Mouse (Mus musculus) limb, embryonic 11.5 days (tissue): ENCODE results near the gene Siva1. TPM values are rescaled to one million over a fixed set of nuclear protein-coding genes. Genes with fewer than 3 reads are reported as not detected.

ENCODE experiments used
- ATAC-seq: fragments of 200-750 bp; cut with Nextera tagmentation; 2 replicates; pipeline ENCODE4 v1.8.0; 2017; ENCODE audit warnings: low read depth; ENCODE audit not compliant: insufficient number of reproducible peaks, low FRiP score, low TSS enrichment
- DNase-seq: peaks from one replicate; pipeline ENCODE4 v3.0.0-alpha.2; 2015; ENCODE audit warnings: low spot score
- H3K27ac ChIP-seq: fragments of 300-500 bp; sonication (generic); replicated peaks from 2 replicates; pipeline ENCODE4 v1.5.1; 2014; ENCODE audit warnings: low read depth, mild to moderate bottlenecking, low read length
- H3K27me3 ChIP-seq: fragments of 300-500 bp; sonication (generic); 2 replicates; pipeline ENCODE4 v1.6.1; 2014; ENCODE audit warnings: mild to moderate bottlenecking, low read length, mixed read lengths; ENCODE audit not compliant: control insufficient read depth, insufficient read depth
- H3K36me3 ChIP-seq: fragments of 300-500 bp; sonication (generic); 2 replicates; pipeline ENCODE4 v1.6.1; 2014; ENCODE audit warnings: mild to moderate bottlenecking, low read length, moderate library complexity, mixed read lengths; ENCODE audit not compliant: control insufficient read depth, insufficient read depth
- H3K4me1 ChIP-seq: fragments of 300-500 bp; sonication (generic); 2 replicates; pipeline ENCODE4 v1.6.1; 2014; ENCODE audit warnings: low read length, mixed read lengths; ENCODE audit not compliant: control insufficient read depth, insufficient read depth
- H3K4me2 ChIP-seq: fragments of 300-500 bp; sonication (generic); 2 replicates; pipeline ENCODE4 v1.6.1; 2014; ENCODE audit warnings: low read depth, mild to moderate bottlenecking, moderate library complexity; ENCODE audit not compliant: severe bottlenecking
- H3K4me3 ChIP-seq: fragments of 300-500 bp; sonication (generic); 2 replicates; pipeline ENCODE4 v1.5.1; 2014; ENCODE audit warnings: low read depth, low read length
- H3K9ac ChIP-seq: fragments of 300-500 bp; sonication (generic); 2 replicates; pipeline ENCODE4 v1.6.1; 2014; ENCODE audit warnings: mild to moderate bottlenecking, low read length
- H3K9me3 ChIP-seq: fragments of 300-500 bp; sonication (generic); 2 replicates; pipeline ENCODE4 v1.6.1; 2016; ENCODE audit warnings: low read length; ENCODE audit not compliant: control insufficient read depth
- WGBS: fragments of 180-500 bp; shearing (Covaris S2); extraction: QIAGEN DNeasy Blood & Tissue Kit; methylation state at CpG from one replicate; pipeline ENCODE4 v1.1.7; 2014; 5-methylcytosine and 5-hydroxymethylcytosine counted together
- polyA plus RNA-seq: library from polyadenylated mRNA; unstranded; fragments of >200 nt; fragmentation: Nextera tagmentation; extraction: Ambion mirVana; gene quantifications from 2 replicates; pipeline ENCODE4 v1.2.1, GENCODE M21; 2014

Gene Siva1
- polyA plus RNA-seq, 1 experiment from 2014 or later: 294 TPM

- Histone ChIP-seq H3K27me3 (peaks cover 11% of the 10 kb centered on the region), H3K9me3 (no peaks in the 10 kb centered on the region), H3K36me3 (peaks cover 14% of the 10 kb centered on the region), H3K4me1 (peaks cover 32% of the 10 kb centered on the region), H3K4me2 (peak overlapping the region; percentile 88), H3K4me3 (peak overlapping the region; percentile 92), H3K9ac (peak overlapping the region; percentile 99), H3K27ac (peak overlapping the region; percentile 85)
- DNase-seq (peak; percentile 60), ATAC-seq (0 out of 2 replicates have a peak, but pooled peaks have one; percentile 18)
- WGBS: under 1% methylated on average over 68 of the region's 68 CpGs
Observed at GRCm38 (mm10) chr12:112673576-112674091, 29.2 kb downstream of the Siva1 start.

DNA sequence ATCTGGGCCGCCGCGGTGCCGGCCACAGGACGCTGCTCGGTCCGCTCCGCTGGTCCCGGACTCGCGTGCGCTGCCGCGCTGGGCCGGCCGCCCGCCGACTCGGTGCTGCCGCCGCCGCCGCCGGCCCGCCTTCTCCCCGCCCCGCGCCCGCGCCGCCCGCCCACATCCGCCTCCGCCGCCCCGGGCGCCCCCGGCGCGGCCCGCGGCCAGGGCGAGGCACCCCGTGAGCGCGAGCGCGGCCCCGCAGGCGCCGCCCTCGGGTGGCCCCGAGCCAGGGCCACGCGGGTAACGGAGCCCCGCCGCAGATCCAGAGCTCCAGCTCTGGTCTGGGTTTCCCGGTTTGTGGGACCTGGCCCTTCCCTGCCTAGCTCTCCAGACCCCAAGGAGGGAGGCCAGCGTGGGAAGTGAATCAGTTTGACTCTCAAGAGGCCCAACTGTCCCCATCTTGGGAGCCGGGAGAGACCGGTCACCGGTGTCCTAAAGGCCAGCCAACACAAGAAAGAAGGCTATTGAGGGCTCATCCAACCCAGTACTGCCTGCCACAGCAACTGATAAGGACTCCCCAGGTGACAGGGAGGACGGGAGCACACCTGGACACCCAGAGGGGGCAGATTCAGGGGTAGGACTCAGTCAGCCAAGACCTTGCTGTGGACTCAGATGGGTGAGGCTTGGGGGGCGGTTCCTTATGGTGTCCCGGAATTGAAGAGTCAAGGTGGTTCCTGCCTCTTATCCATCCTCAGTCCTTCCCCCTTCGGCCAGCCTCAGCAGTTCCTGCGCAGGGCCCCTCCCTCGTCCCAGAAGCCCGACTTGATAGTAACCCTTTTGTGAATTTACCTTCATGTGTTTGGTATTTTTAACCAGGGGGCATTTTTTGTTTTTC, 29.9 kb downstream of the Siva1 start, which contains the start of gene Akt1:
Akt1 (minus strand) TSS at position 753 of the 880 bp plus-strand sequence.
- Histone ChIP-seq H3K27me3 (peaks cover 17% of the 10 kb centered on the region), H3K4me1 (peaks cover 34% of the 10 kb centered on the region)
- under 1% methylated on average over 50 of the region's 70 CpGs for WGBS

GRCm38 (mm10) chr12:112675245-112676035, 31.0 kb downstream of the Siva1 start:
- H3K27ac ChIP-seq: peak overlapping the region; percentile 85
- no peaks in the 10 kb centered on the region for H3K9me3 ChIP-seq
- ATAC-seq (0 out of 2 replicates have a peak, but pooled peaks have one; percentile 3), DNase-seq (peak; percentile 89)
- WGBS: 15% methylated on average over 18 of the region's 18 CpGs
- H3K9ac ChIP-seq: peak overlapping the region; percentile 99; the same call in 1 of the 2 replicates
- H3K4me3 ChIP-seq: peak overlapping the region; percentile 92
- peaks cover 28% of the 10 kb centered on the region for H3K27me3 ChIP-seq
- H3K4me2 ChIP-seq: peak overlapping the region; percentile 88
- H3K36me3 ChIP-seq: peaks cover 2% of the 10 kb centered on the region; the same call in 1 of the 2 replicates
- H3K4me1 ChIP-seq: peaks cover 36% of the 10 kb centered on the region

More for the DNA sequence above, 29.9 kb downstream of the Siva1 start, which contains the start of gene Akt1:
- ATAC-seq: 0 out of 2 replicates have a peak, but pooled peaks have one; percentile 8
- peaks cover 10% of the 10 kb centered on the region for H3K36me3 ChIP-seq
- H3K4me3 ChIP-seq: peak within 1 kb of the TSS; percentile 92
- H3K9me3 ChIP-seq: no peaks in the 10 kb centered on the region
- H3K27ac ChIP-seq: peak within 1 kb of the TSS; percentile 85
- H3K4me2 ChIP-seq: peak within 1 kb of the TSS; percentile 88
- H3K9ac ChIP-seq: peak within 1 kb of the TSS; percentile 99
- peak; percentile 71 for DNase-seq

DNA sequence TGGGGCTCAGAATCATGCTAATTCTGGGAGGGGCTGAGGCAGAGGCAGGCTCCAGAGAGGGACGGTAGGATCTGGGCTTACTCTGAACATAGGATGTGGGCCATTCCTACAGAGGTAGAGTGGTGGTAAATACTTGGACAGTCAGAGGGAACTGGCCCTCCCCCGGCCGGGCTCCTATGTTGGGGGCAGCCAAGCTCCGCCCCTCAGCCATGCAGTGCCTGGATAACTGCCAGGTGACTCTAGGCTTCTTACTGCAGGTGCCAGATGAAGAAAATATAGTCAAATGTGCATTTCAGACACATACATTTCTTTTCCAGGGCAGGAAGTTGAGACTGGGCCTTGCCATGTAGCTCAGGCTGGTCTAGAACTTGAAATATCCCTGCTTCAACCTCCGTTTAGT, 32.6 kb downstream of the Siva1 start:
- no peak overlapping the region for H3K9ac ChIP-seq
- peaks cover 23% of the 10 kb centered on the region for H3K4me1 ChIP-seq
- H3K4me2 ChIP-seq: no peak overlapping the region
- no peaks in the 10 kb centered on the region for H3K36me3 ChIP-seq
- no peak overlapping the region for H3K4me3 ChIP-seq
- DNase-seq (no peak), ATAC-seq (no peak)
- no peaks in the 10 kb centered on the region for H3K9me3 ChIP-seq
- no peak overlapping the region for H3K27ac ChIP-seq
- 60% methylated on average over 5 of the region's 5 CpGs for WGBS
- peaks cover 41% of the 10 kb centered on the region for H3K27me3 ChIP-seq

DNA sequence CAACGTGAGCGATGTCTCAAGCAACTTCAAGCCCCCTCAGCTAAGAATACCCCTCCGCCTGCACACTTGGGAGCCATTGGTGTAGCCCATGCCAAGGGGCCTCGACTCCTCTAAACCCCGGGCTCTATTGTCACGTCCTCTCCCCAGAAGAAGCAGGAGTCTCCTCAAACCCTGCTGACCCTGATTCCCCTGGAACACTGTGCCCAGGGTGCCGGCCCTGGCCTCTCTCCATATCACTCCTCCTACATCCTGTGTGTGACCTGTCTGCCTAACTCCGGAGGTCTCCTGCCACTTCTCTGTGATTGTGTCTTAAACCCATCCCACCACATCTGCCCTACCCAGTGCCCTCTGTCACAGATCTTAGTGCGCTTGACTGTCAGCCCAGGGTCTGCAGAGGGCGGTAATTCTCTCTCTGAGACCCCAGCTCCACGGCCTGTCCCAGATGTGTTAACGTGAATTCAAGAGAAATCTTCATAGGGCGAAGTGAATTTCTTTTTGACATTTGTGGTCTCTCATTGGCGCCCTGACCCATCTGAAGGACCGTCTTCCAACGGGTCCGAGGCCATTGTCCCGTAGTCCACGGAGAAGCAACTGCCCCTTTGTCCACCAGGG, 33.6 kb downstream of the Siva1 start:
- H3K4me3 ChIP-seq: peak overlapping the region; percentile 63
- peaks cover 13% of the 10 kb centered on the region for H3K4me1 ChIP-seq
- peaks cover 41% of the 10 kb centered on the region for H3K27me3 ChIP-seq
- 19% methylated on average over 19 of the region's 19 CpGs for WGBS
- no peak for ATAC-seq
- no peaks in the 10 kb centered on the region for H3K9me3 ChIP-seq
- H3K4me2 ChIP-seq: peak overlapping the region; percentile 95
- H3K9ac ChIP-seq: peak overlapping the region; percentile 65
- no peaks in the 10 kb centered on the region for H3K36me3 ChIP-seq
- H3K27ac ChIP-seq: no peak overlapping the region
- DNase-seq: no peak

DNA sequence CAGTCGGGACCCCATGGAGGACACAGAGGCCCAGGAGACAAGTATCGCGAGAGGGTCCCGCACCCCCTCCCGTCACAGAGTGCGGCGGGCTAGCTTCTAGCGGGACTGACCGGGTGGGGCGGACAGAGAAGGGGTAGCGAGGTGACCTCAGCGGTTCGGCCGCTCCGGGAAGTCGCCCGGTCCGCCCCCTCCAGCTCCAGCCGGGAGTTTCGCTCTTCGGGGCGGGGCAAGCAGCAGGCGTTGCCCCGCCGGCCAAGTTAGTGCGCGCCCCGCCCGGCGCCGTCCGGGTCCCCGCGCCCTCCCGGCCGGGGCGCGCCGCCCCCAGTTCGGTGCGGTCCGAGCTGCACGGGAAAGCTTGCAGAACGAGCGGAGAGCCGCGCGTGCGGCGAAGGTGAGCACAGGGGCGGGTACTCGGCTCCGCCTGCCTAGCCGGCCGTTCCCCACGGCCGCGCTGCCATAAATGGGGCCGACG, 34.1 kb downstream of the Siva1 start, which contains the start of gene Zbtb42:
Zbtb42 (plus strand) TSS at position 274 of the 472 bp plus-strand sequence.
- DNase-seq (peak; percentile 83), ATAC-seq (no peak)
- Histone ChIP-seq H3K4me3 (peak within 1 kb of the TSS; percentile 63), H3K4me1 (peaks cover 12% of the 10 kb centered on the region), H3K9ac (peak within 1 kb of the TSS; percentile 65), H3K27ac (no peak within 1 kb of the TSS), H3K36me3 (no peaks in the 10 kb centered on the region), H3K4me2 (peak within 1 kb of the TSS; percentile 95), H3K9me3 (no peaks in the 10 kb centered on the region), H3K27me3 (peaks cover 41% of the 10 kb centered on the region)
- WGBS: 0% methylated on average over 56 of the region's 60 CpGs

- Histone ChIP-seq H3K9ac (peak overlapping the region; percentile 65), H3K27ac (no peak overlapping the region), H3K36me3 (no peaks in the 10 kb centered on the region), H3K4me2 (peak overlapping the region; percentile 95), H3K4me1 (peaks cover 11% of the 10 kb centered on the region), H3K4me3 (peak overlapping the region; percentile 63), H3K27me3 (peaks cover 41% of the 10 kb centered on the region), H3K9me3 (no peaks in the 10 kb centered on the region)
- WGBS: 4% methylated on average over 71 of the region's 87 CpGs
- ATAC-seq (no peak), DNase-seq (peak; percentile 62)
Observed at GRCm38 (mm10) chr12:112679027-112679996, 34.8 kb downstream of the Siva1 start.
